Mouse (Mus musculus) hindbrain, embryonic 10.5 days (tissue): ENCODE results near the gene Ephx4. TPM values are rescaled to one million over a fixed set of nuclear protein-coding genes. Genes with fewer than 3 reads are reported as not detected.
A peak's percentile ranks its signal among the peaks of the same experiment; 100 is the strongest.
"Not testable (repeated sequence)": the region's sequence is repeated elsewhere in the genome, so short reads cannot be mapped to it uniquely, and the experiment has no call there.

Source experiments
- DNase-seq: peaks from one replicate; pipeline ENCODE4 v3.0.0-alpha.2; 2017; ENCODE audit warnings: low spot score
- H3K27ac ChIP-seq: fragments of 300-500 bp; sonication (generic); 2 replicates; pipeline ENCODE4 v1.5.1; 2016; ENCODE audit warnings: mild to moderate bottlenecking, moderate library complexity
- H3K27me3 ChIP-seq: fragments of 300-500 bp; sonication (generic); 2 replicates; pipeline ENCODE4 v1.6.1; 2016; ENCODE audit warnings: mild to moderate bottlenecking; ENCODE audit not compliant: poor library complexity, insufficient read depth, severe bottlenecking
- H3K36me3 ChIP-seq: fragments of 300-500 bp; sonication (generic); 2 replicates; pipeline ENCODE4 v1.6.1; 2016; ENCODE audit warnings: mild to moderate bottlenecking, moderate library complexity
- H3K4me1 ChIP-seq: fragments of 300-500 bp; sonication (generic); replicated peaks from 2 replicates; pipeline ENCODE4 v1.6.1; 2016; ENCODE audit warnings: mild to moderate bottlenecking
- H3K4me3 ChIP-seq: fragments of 300-500 bp; sonication (generic); 2 replicates; pipeline ENCODE4 v1.5.1; 2016; ENCODE audit warnings: mild to moderate bottlenecking, moderate library complexity
- H3K9me3 ChIP-seq: fragments of 300-500 bp; sonication (generic); 2 replicates; pipeline ENCODE4 v1.6.1; 2016; ENCODE audit warnings: mild to moderate bottlenecking, moderate library complexity
- WGBS: fragments of 180-500 bp; shearing (Covaris S2); methylation state at CpG from one replicate; pipeline ENCODE4 v1.1.7; 2016; 5-methylcytosine and 5-hydroxymethylcytosine counted together
- polyA plus RNA-seq: library from polyadenylated mRNA; unstranded; fragments of >200 nt; fragmentation: Nextera tagmentation; extraction: Ambion mirVana; gene quantifications from 2 replicates; pipeline ENCODE4 v1.2.1, GENCODE M21; 2016

The Ephx4 gene
- polyA plus RNA-seq: 0.83 and 1.2 TPM in 2 replicates

GRCm38 (mm10) chr5:107402436-107402835 is at the start of gene Ephx4:
TSS of gene Ephx4 (plus strand) at chr5:107402736.
- H3K4me3 ChIP-seq: peak within 1 kb of the TSS; percentile 74
- DNase-seq: peak; percentile 3
- no peaks in the 10 kb centered on the region for H3K36me3 ChIP-seq
- H3K9me3 ChIP-seq: no peaks in the 10 kb centered on the region
- peaks cover 16% of the 10 kb centered on the region for H3K4me1 ChIP-seq
- WGBS: 21% methylated on average over 5 of the region's 5 CpGs
- H3K27ac ChIP-seq: peak within 1 kb of the TSS; percentile 79
- peaks cover 40% of the 10 kb centered on the region for H3K27me3 ChIP-seq

DNA sequence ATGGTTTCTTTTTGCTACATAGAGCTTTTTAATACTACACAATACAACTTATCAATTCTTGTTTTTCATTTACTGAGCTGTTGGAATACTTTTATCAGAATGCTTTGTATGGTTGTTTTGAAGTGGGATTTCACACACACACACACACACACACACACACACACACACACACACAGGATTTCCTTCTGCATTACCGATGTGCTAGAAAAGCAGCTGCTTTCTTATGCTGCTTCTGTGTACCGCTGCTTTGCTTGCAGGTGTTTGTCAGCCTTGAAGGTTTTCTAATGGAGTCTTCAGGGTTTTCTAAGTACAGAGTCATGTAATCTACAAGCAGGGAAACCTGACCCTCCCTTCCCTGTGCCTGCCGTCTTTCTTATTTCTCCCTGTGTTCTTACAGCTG is 48.6 kb upstream of the Ephx4 start:
- H3K36me3 ChIP-seq: no peaks in the 10 kb centered on the region
- H3K27me3 ChIP-seq: no peaks in the 10 kb centered on the region
- no peak overlapping the region for H3K4me3 ChIP-seq
- WGBS: 72% methylated on average over 3 of the region's 3 CpGs
- H3K9me3 ChIP-seq: no peaks in the 10 kb centered on the region
- 0 out of 2 replicates have a peak, but pooled peaks cover 3% of the 10 kb centered on the region for H3K4me1 ChIP-seq
- no peak for DNase-seq
- H3K27ac ChIP-seq: no peak overlapping the region

DNA sequence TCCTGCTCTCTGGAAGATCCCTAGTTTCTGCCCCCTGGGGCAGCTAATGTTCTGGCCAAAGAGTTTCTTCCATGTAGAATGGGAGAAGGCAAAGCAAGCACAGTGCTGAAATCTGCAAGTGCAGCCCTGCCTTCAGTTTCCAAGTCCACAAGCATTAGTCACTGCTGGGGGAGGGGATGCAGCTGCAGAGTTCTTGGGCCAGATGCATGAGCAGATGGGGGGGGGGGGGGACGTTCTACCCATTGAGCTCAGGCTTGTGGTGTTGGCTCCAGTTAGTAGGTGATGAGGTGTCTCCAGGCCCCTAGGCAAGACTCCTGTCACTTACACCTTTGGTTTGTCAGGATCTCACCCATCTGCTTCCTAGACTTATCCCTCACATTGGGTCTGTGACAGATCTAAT is 46.7 kb upstream of the Ephx4 start:
- 25% methylated on average over 1 of the region's 1 CpGs for WGBS

GRCm38 (mm10) chr5:107357723-107358122 is 44.8 kb upstream of the Ephx4 start:
- H3K4me3 ChIP-seq: no peak overlapping the region
- H3K4me1 ChIP-seq: peaks cover 7% of the 10 kb centered on the region
- 88% methylated on average over 8 of the region's 8 CpGs for WGBS
- no peak for DNase-seq
- no peaks in the 10 kb centered on the region for H3K27me3 ChIP-seq
- H3K36me3 ChIP-seq: no peaks in the 10 kb centered on the region
- no peaks in the 10 kb centered on the region for H3K9me3 ChIP-seq
- H3K27ac ChIP-seq: no peak overlapping the region

More for the DNA sequence above, 46.7 kb upstream of the Ephx4 start:
- DNase-seq: no peak
- Histone ChIP-seq H3K9me3 (no peaks in the 10 kb centered on the region), H3K4me3 (no peak overlapping the region), H3K27me3 (no peaks in the 10 kb centered on the region), H3K36me3 (no peaks in the 10 kb centered on the region), H3K4me1 (peaks cover 7% of the 10 kb centered on the region), H3K27ac (no peak overlapping the region)

DNA sequence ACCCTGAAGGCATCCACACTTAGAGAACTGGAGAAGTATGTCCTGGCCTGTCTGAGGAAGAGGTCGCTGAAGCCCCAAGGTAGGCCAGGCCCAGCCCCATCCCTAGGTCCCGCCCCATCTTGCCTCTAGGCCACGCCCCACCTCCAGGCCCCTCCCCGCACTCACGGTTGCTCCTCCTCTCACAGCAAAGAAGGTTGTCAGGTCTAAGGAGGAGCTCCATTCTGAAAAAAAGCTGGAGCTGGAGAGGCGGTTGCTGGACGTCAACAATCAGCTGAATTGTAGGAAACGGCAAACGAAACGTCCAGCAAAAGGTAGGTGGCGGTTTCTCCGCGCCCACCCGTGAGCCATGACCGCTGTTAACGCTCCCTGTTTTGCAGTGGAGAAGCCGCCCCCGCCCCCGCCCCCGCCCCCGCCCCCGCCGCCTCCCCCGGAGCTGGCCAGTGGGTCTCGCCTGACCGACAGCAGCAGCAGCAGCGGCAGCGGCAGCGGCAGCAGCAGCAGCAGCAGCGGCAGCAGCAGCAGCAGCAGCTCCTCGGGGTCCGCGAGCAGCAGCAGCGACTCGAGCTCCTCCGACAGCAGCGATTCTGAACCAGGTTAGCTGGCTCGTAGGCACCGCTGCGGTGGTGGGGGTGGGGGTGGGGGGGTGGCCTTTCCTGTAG is 43.0 kb upstream of the Ephx4 start:
- DNase-seq: peak; percentile 89
- Histone ChIP-seq H3K36me3 (no peaks in the 10 kb centered on the region), H3K4me3 (peak overlapping the region; percentile 72), H3K27ac (peak overlapping the region; percentile 87), H3K9me3 (no peaks in the 10 kb centered on the region), H3K4me1 (peaks cover 7% of the 10 kb centered on the region), H3K27me3 (no peaks in the 10 kb centered on the region)
- WGBS: under 1% methylated on average over 37 of the region's 40 CpGs

DNA sequence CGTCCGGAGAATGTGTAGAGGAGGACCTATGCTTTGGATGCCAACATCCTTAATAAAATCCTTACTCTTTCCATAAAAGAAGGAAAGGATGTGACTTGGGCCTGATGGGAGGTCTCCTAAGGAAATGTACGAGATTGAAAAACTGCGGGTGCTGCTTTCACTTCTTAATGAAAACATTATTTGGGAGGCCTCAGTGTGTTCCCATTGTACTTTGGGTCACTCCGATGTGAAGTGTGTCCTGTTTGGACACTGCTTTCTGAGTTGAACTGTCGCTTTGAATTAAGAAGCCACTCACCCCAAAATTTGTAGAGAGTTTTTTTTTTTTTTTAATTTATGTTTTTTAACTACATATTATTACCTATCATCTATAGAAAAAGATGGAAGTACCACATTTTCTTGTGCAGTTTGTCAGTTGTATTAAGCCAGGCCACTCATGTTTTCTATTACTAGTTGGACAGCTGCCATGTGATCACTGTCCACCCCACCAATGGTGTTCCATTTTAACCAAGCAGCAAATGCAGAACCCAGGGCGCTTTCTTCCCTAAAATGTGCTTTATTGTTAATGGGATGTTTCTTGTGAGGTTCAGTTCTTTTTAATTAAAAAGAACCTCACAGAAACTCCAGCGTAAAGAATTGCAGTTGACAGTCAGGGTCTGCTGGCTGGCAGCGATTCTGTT is 42.3 kb upstream of the Ephx4 start:
- no peak for DNase-seq
- H3K4me3 ChIP-seq: peak overlapping the region; percentile 72
- peaks cover 7% of the 10 kb centered on the region for H3K4me1 ChIP-seq
- peak overlapping the region; percentile 87 for H3K27ac ChIP-seq
- H3K36me3 ChIP-seq: no peaks in the 10 kb centered on the region
- no peaks in the 10 kb centered on the region for H3K27me3 ChIP-seq
- H3K9me3 ChIP-seq: no peaks in the 10 kb centered on the region
- WGBS: 22% methylated on average over 9 of the region's 9 CpGs

DNA sequence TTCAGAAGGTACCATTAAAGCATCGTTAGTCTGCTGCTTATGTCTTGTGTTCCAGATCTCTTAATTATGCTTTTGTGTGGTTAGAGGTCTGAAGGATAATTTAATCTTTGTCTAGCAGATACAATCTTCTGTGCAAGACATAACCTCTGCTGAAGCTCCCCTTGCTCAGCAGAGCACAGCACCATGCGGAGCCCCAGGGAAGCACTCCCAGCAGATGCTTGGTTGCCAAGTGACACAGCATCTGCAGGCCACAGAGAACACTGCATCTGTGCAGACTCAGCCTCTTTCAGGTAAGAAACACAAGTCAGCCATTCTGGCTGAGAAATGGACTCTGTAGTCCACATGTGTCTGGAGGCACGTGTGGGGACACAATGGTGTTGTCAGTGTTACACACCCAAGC is 32.5 kb upstream of the Ephx4 start:
- Histone ChIP-seq H3K4me3 (no peak overlapping the region), H3K27ac (peak overlapping the region; percentile 74), H3K9me3 (no peaks in the 10 kb centered on the region), H3K27me3 (no peaks in the 10 kb centered on the region), H3K36me3 (no peaks in the 10 kb centered on the region), H3K4me1 (peaks cover 12% of the 10 kb centered on the region)
- DNase-seq: no peak
- WGBS: 74% methylated on average over 3 of the region's 3 CpGs

DNA sequence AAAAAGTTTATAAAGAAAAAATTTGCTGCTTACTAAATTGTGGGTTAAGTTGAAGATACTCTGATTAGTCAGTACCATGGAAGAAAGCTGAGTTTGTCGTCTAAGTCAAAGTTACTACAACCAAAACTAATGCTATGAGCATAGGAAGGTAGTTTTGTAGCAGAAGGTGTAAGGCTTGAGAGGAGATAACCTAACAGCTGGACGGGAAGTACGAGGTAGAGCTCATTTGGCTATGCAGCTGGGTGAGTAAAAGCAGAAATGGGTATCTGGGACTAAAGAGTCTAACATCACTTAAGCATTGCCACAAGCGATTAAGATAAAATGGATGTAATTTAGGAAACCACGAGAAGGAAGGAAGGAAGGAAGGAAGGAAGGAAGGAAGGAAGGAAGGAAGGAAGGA is 31.2 kb upstream of the Ephx4 start:
- H3K36me3 ChIP-seq: no peaks in the 10 kb centered on the region
- H3K27ac ChIP-seq: no peak overlapping the region
- no peak overlapping the region for H3K4me3 ChIP-seq
- WGBS: 90% methylated on average over 5 of the region's 5 CpGs
- H3K9me3 ChIP-seq: no peaks in the 10 kb centered on the region
- no peaks in the 10 kb centered on the region for H3K27me3 ChIP-seq
- H3K4me1 ChIP-seq: peaks cover 12% of the 10 kb centered on the region
- no peak for DNase-seq

DNA sequence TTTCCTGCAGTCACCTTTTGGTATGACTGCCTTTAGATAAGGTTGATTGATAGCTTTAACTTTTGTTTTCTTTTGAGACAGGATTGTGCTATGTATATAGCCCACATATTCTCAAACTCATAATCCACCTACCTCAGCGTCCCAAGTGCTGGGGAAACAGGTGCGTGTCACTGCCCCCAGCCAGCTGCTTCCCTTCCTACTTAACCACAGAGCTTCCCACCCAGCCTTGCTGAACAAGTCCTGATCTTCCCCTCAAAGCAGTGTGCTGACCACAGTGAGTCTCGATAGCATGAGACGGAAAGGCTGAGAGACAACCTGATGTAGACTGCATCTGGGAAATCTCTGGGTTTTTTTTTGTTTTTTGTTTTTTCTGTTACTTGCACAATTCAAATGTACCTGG is 29.3 kb upstream of the Ephx4 start:
- Histone ChIP-seq H3K27me3 (no peaks in the 10 kb centered on the region), H3K4me3 (no peak overlapping the region), H3K36me3 (no peaks in the 10 kb centered on the region), H3K9me3 (no peaks in the 10 kb centered on the region), H3K27ac (no peak overlapping the region), H3K4me1 (peaks cover 12% of the 10 kb centered on the region)
- WGBS: 88% methylated on average over 4 of the region's 4 CpGs
- no peak for DNase-seq

- H3K27ac ChIP-seq, DNase-seq, H3K36me3 ChIP-seq, H3K4me3 ChIP-seq, H3K27me3 ChIP-seq, H3K4me1 ChIP-seq, H3K9me3 ChIP-seq: not testable (repeated sequence)
Measured at GRCm38 (mm10) chr5:107386448-107386847, 16.1 kb upstream of the Ephx4 start.

DNA sequence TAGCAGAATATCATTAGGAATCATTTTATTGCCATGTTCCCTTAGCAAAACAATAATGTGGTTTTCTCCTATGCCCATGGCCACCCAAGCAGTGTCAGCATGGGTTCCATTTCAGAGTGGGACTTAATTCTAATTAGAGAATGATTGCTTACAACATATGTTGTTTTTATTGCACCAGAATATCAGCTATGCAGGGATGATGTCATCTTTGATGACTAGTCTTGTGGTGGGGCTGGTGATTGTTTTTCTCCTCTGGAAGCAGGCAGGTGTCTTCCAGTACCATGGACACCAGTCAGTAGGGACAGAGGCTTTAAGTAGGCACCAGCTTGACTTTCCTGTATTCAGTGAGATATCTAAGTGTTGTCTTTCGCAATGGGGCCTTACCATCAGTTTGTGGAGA is 14.7 kb upstream of the Ephx4 start:
- H3K27ac ChIP-seq: no peak overlapping the region
- no peaks in the 10 kb centered on the region for H3K36me3 ChIP-seq
- DNase-seq: no peak
- H3K9me3 ChIP-seq: no peaks in the 10 kb centered on the region
- 91% methylated on average over 1 of the region's 1 CpGs for WGBS
- no peaks in the 10 kb centered on the region for H3K27me3 ChIP-seq
- H3K4me1 ChIP-seq: no peaks in the 10 kb centered on the region
- no peak overlapping the region for H3K4me3 ChIP-seq

GRCm38 (mm10) chr5:107389373-107389772 is 13.2 kb upstream of the Ephx4 start:
- H3K36me3 ChIP-seq: no peaks in the 10 kb centered on the region
- WGBS: 90% methylated on average over 2 of the region's 2 CpGs
- H3K4me3 ChIP-seq: no peak overlapping the region
- no peaks in the 10 kb centered on the region for H3K4me1 ChIP-seq
- no peak overlapping the region for H3K27ac ChIP-seq
- H3K27me3 ChIP-seq: no peaks in the 10 kb centered on the region
- DNase-seq: no peak
- no peaks in the 10 kb centered on the region for H3K9me3 ChIP-seq

DNA sequence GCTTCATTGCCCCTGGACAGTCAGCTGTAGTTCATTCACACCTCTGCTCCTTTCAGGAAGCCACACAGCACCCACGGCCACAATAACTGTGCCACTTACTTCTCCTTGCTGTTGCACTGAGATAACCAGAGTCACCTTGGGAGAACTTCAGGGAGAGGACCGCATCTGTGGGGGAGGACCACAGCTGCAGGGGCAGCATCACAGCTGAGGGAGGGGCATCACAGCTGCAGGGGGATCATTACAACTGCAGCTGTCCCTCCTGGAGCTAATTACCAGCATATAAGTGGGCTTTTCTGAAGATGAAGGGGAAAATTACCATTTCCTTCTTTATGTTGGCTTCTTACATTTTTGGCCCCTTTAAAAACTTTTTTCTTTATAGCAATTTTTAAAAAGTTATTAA is 8.1 kb upstream of the Ephx4 start:
- Histone ChIP-seq H3K9me3 (no peaks in the 10 kb centered on the region), H3K27ac (no peak overlapping the region), H3K27me3 (no peaks in the 10 kb centered on the region), H3K4me3 (no peak overlapping the region), H3K4me1 (no peaks in the 10 kb centered on the region), H3K36me3 (no peaks in the 10 kb centered on the region)
- WGBS: 74% methylated on average over 2 of the region's 2 CpGs
- no peak for DNase-seq
